Mouse (Mus musculus): ENCODE results near the gene Slc39a1. TPM values are rescaled to one million over a fixed set of nuclear protein-coding genes. Genes with fewer than 3 reads are reported as not detected.

Gene Slc39a1
- polyA plus RNA-seq, 1 experiment from 2014 or later, result 63.5 TPM

- Histone ChIP-seq H3K4me2 (replicated peaks) (peak overlapping the region; percentile 58), H3K27me3 (no peaks in the 10 kb centered on the region), H3K4me3 (peak overlapping the region; percentile 69), H3K9me3 (no peaks in the 10 kb centered on the region), H3K4me1 (peaks cover 11% of the 10 kb centered on the region), H3K27ac (peak overlapping the region; percentile 97), H3K36me3 (no peaks in the 10 kb centered on the region), H3K9ac (peak overlapping the region; percentile 74)
- WGBS, result 38% methylated on average over 2 of the region's 2 CpGs
- ATAC-seq (ENCODE audit: insufficient number of reproducible peaks, insufficient read depth, low FRiP score, low TSS enrichment), result no peak
Observed at GRCm38 (mm10) chr3:90291982-90292344, 44.0 kb downstream of the Slc39a1 start.

DNA sequence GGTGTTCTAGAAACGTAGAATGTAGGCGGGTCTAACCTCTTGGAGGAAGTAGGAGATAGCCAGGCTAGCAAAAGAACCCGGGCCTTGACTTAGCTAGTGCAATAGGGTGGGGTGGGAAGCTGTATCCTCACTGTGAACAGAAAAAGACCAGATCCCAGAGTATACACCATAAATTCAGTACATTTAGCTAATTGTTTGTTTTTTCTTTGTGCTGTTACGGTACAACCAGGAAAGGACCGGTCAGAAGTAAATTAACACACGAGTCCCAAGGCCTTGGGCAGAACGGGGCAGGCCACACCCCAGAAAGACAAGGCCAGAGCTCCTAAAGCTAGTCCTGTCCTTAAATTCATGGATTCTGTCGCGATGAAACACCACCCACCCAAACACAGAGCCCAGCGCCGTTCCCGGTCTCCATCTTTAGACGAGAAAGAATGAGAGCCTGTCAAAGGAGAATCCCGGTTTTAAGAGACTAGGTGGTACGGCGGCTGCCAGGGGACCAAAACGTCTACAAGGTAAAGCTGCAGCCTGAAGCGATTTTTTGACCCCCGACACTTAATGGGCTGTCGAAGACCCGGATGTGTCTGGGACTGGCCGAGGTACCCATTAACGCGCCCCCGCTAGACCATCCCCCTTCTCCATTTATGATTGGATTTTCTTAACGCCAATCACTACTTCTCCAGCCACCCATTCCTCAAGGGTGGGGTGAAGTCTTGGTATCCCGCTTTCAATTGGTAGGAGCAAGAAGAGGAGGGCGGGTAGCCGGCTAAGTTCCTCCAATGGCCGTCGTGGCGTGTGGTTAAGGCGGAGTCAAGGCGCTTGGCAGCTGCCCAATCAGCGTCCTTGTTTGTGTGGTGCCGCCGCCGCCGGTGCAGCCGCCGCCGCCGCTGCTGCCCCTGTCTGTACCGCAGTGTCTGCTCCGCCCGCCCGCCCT lies 44.6 kb downstream of the Slc39a1 start, which contains the start of gene Gatad2b:
Gene Gatad2b, plus strand, starts transcription at position 834 of the 931 bp plus-strand sequence.
- Histone ChIP-seq H3K4me3 (peak within 1 kb of the TSS; percentile 69), H3K9me3 (no peaks in the 10 kb centered on the region), H3K9ac (peak within 1 kb of the TSS; percentile 74), H3K27ac (peak within 1 kb of the TSS; percentile 97), H3K4me2 (replicated peaks) (peak within 1 kb of the TSS; percentile 66), H3K36me3 (no peaks in the 10 kb centered on the region), H3K4me1 (peaks cover 11% of the 10 kb centered on the region), H3K27me3 (no peaks in the 10 kb centered on the region)
- WGBS, result under 1% methylated on average over 45 of the region's 47 CpGs
- peak; percentile 98 for ATAC-seq (ENCODE audit: insufficient number of reproducible peaks, insufficient read depth, low FRiP score, low TSS enrichment)

- Histone ChIP-seq H3K4me3 (peak overlapping the region; percentile 69), H3K27me3 (no peaks in the 10 kb centered on the region), H3K4me2 (replicated peaks) (peak overlapping the region; percentile 66), H3K9ac (peak overlapping the region; percentile 73), H3K4me1 (peaks cover 11% of the 10 kb centered on the region), H3K9me3 (no peaks in the 10 kb centered on the region), H3K36me3 (no peaks in the 10 kb centered on the region), H3K27ac (peak overlapping the region; percentile 97)
- under 1% methylated on average over 30 of the region's 68 CpGs for WGBS
- peak; percentile 57 for ATAC-seq (ENCODE audit: insufficient number of reproducible peaks, insufficient read depth, low FRiP score, low TSS enrichment)
Observed at GRCm38 (mm10) chr3:90293352-90294063, 45.5 kb downstream of the Slc39a1 start.

GRCm38 (mm10) chr3:90294064-90294440 lies 46.1 kb downstream of the Slc39a1 start:
- Histone ChIP-seq H3K4me1 (peaks cover 11% of the 10 kb centered on the region), H3K9ac (peak overlapping the region; percentile 73), H3K4me2 (replicated peaks) (peak overlapping the region; percentile 66), H3K36me3 (no peaks in the 10 kb centered on the region), H3K27ac (peak overlapping the region; percentile 97), H3K27me3 (no peaks in the 10 kb centered on the region), H3K4me3 (peak overlapping the region; percentile 69), H3K9me3 (no peaks in the 10 kb centered on the region)
- ATAC-seq (ENCODE audit: insufficient number of reproducible peaks, insufficient read depth, low FRiP score, low TSS enrichment), result no peak
- 2% methylated on average over 11 of the region's 11 CpGs for WGBS

GRCm38 (mm10) chr3:90294651-90295050 lies 46.7 kb downstream of the Slc39a1 start:
- WGBS, result 67% methylated on average over 2 of the region's 2 CpGs
- Histone ChIP-seq H3K9ac (peak overlapping the region; percentile 73), H3K9me3 (no peaks in the 10 kb centered on the region), H3K4me1 (peaks cover 11% of the 10 kb centered on the region), H3K4me2 (replicated peaks) (peak overlapping the region; percentile 66), H3K27ac (0 out of 2 replicates have a peak overlapping the region, but pooled peaks have one; percentile 97), H3K27me3 (no peaks in the 10 kb centered on the region), H3K4me3 (peak overlapping the region; percentile 69), H3K36me3 (no peaks in the 10 kb centered on the region)
- ATAC-seq (ENCODE audit: insufficient number of reproducible peaks, insufficient read depth, low FRiP score, low TSS enrichment), result no peak

Small RNA genes within 50 kb of the gene (microRNA-seq; reads per million reads assigned to microRNA genes)
- gene Mir7012, result not detected

Other genes starting within 250 kb of the Slc39a1 start
- 172 and 173 TPM in 2 replicates for gene Hax1, start 249.4 kb upstream of the Slc39a1 start, polyA plus RNA-seq (2016; fragmentation: Nextera tagmentation; extraction: Ambion mirVana)
- 147 and 149 TPM in 2 replicates for gene 4933434E20Rik, start 196.5 kb upstream of the Slc39a1 start, polyA plus RNA-seq (2016; fragmentation: Nextera tagmentation; extraction: Ambion mirVana)
- 203 and 230 TPM in 2 replicates for gene Ubap2l, start 195.5 kb upstream of the Slc39a1 start, polyA plus RNA-seq (2016; fragmentation: Nextera tagmentation; extraction: Ambion mirVana)
- 517 TPM in 2 replicates for gene Tpm3, start 175.5 kb upstream of the Slc39a1 start, polyA plus RNA-seq (2016; fragmentation: Nextera tagmentation; extraction: Ambion mirVana)
- 0.35 and 0.43 TPM in 2 replicates for gene Nup210l, start 144.0 kb upstream of the Slc39a1 start, polyA plus RNA-seq (2016; fragmentation: Nextera tagmentation; extraction: Ambion mirVana)
- gene Rps27, start 34.5 kb upstream of the Slc39a1 start, polyA plus RNA-seq (2016; fragmentation: Nextera tagmentation; extraction: Ambion mirVana), result 1,310 and 1,325 TPM in 2 replicates
- 27.7 and 30.6 TPM in 2 replicates for gene Rab13, start 34.5 kb upstream of the Slc39a1 start, polyA plus RNA-seq (2016; fragmentation: Nextera tagmentation; extraction: Ambion mirVana)
- 90.5 and 97.3 TPM in 2 replicates for gene Jtb, start 16.6 kb upstream of the Slc39a1 start, polyA plus RNA-seq (2016; fragmentation: Nextera tagmentation; extraction: Ambion mirVana)
- gene Creb3l4, start 4.7 kb upstream of the Slc39a1 start, polyA plus RNA-seq (2016; fragmentation: Nextera tagmentation; extraction: Ambion mirVana), result 8.5 and 9.7 TPM in 2 replicates
- gene Crtc2, start 6.0 kb downstream of the Slc39a1 start, polyA plus RNA-seq (2016; fragmentation: Nextera tagmentation; extraction: Ambion mirVana), result 20.3 and 21.7 TPM in 2 replicates
- gene Dennd4b, start 17.0 kb downstream of the Slc39a1 start, polyA plus RNA-seq (2016; fragmentation: Nextera tagmentation; extraction: Ambion mirVana), result 5.7 and 8.0 TPM in 2 replicates
- 16.6 and 18.2 TPM in 2 replicates for gene Gatad2b, start 45.0 kb downstream of the Slc39a1 start, polyA plus RNA-seq (2016; fragmentation: Nextera tagmentation; extraction: Ambion mirVana)
- gene Slc27a3, start 141.8 kb downstream of the Slc39a1 start, polyA plus RNA-seq (2016; fragmentation: Nextera tagmentation; extraction: Ambion mirVana), result 42.8 and 44.8 TPM in 2 replicates
- 43.6 and 45.2 TPM in 2 replicates for gene Ints3, start 185.4 kb downstream of the Slc39a1 start, polyA plus RNA-seq (2016; fragmentation: Nextera tagmentation; extraction: Ambion mirVana)
- gene Npr1, start 217.7 kb downstream of the Slc39a1 start, polyA plus RNA-seq (2016; fragmentation: Nextera tagmentation; extraction: Ambion mirVana), result 4.0 and 5.0 TPM in 2 replicates
- gene Ilf2, start 228.0 kb downstream of the Slc39a1 start, polyA plus RNA-seq (2016; fragmentation: Nextera tagmentation; extraction: Ambion mirVana), result 301 and 311 TPM in 2 replicates
- 74.0 and 76.3 TPM in 2 replicates for gene Snapin, start 242.9 kb downstream of the Slc39a1 start, polyA plus RNA-seq (2016; fragmentation: Nextera tagmentation; extraction: Ambion mirVana)

All from embryonic facial prominence, embryonic 12.5 days (tissue).